Mouse (Mus musculus) frontal cortex, postnatal 25 days (tissue): Measurements from ENCODE around the gene Rab9.

Experiments used
- DNase-seq, 2 experiments: peaks; one replicate each; pipeline ENCODE4 v3.0.0; 2022; ENCODE audit warnings: low spot score in 2 of 2

Gene Rab9

DNA sequence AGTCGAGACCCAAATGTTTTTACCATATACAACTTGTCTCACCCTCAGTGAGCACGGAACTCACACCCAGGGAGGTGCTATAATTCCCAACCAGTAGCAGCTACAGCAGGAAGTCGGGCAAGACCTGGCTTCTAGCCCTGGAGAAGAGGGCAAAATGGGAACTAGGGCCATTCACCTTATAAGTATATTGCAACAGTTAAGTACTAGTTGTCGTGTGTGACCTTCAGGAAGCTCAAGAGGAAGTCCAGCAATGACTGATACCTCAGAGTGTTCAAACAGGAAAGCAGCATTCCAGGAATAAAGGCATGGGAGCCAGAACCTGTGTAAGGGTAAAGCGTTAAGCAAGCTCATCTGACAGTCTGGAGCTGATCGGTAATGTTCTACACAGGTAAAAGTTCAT is 26.1 kb downstream of the Rab9 start:
- DNase-seq = no peak

DNA sequence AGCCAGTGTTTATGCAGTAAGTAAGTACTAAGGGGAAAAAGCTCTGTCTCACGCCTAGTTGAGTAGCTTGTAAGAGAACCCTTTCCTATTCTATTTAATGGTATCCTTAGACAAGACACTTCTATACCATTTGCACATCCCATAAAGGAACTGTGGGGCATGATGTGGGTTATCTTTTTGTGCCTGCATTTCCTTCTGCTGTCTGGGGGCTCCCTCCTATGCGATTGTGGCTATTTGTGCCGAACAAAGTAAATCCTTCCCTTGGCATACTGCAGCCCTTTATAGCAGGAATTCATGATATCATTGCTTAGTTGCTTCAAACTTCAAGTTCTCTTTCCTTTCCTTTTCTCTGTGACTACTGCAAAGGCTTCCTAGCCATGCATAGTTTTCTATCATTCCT is 35.1 kb downstream of the Rab9 start:
- no peak for DNase-seq

DNA sequence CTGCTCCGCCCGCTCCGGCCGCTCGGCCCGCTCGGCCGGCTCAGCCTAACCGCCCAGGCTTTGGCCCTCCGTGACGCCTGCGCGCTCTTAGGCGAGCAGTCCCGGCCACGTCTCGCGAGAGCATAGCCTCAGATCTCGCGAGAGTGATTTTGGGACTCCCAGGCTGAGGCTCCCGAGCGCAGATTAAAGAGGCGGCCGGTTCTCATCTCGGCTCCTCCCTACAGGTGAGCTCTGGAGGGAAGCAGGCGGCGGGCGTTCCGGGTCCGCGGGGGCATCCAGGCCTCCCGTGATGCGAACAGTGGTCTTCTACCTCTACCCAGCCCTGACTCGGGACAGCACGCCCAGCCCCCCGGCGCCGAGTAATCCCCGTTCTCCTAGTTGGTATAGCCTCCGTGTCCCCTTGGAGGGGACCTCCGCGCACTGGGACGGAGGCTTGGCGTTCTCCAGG is 39.0 kb downstream of the Rab9 start, which contains the start of gene Ofd1:
Gene Ofd1 (minus strand): TSS at position 89 of the 448 bp plus-strand sequence.
- peak; percentile 70 to 79 for DNase-seq

DNA sequence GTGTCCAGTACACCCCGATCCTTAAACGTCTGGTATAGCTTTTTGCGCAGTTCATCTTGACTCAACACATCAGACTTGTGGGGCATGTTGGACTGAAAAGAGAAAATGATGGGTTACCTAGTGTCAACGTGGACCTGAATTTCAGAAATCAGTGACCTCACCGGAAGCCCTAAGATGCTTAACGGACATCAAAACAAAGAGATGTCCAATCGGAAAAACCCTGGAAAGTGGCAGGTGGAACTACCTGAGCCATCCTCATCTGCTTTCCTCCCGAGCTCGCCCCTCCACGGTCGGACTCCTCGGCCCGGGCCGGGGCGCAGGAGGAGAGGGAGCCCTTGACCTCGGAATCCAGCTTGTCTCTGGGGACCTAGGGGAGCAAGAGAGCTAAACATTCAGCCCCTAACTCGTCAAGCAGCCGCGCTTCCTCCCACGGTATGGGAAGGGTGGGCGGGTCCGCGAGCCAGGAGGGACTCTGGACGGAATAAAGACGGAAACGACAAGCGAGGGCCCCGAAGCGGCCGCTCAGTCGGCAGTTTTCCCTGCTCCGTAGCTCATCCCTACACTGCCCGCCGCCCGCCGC is 39.5 kb downstream of the Rab9 start, which contains the start of gene Trappc2:
Gene Trappc2 (plus strand): TSS at position 539 of the 580 bp plus-strand sequence.
- DNase-seq = no peak

DNA sequence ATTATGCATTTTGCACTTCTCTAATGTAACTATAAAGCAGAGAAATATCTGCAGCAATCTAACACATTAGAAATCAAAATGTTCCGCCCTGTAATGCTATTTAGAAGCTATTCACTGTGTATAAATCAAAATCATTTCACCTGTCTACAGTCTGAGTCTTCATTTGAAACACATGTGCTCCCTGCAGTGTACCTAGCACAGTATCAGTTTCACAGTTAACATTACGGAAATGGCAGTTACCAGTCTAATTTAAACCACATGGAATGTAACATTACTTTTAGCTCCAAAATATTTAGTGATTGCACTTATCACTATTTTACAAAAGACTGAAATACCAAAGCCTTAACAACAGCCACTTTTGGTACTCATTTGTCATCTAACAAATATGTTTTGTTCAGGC is 44.9 kb downstream of the Rab9 start:
- DNase-seq = no peak

DNA sequence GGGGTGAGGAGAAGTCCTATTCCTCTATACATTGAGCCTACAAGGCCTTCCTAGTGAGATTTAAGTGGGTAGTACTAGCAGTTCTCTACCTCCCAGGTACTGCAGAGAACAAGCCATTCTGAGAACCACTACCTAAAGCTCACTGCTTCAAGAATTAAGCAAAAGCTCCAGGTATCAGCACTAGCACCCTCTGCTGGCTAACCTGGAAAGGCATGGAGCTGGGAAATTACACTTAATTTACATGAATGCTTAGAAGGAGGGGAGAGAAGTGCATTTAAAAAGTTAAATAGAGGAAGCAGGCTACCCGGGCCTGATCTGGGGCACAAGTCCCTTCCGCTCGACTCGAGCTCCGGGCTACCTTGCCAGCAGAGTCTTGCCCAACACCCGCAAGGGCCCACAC is 63.5 kb downstream of the Rab9 start:
- no peak for DNase-seq

DNA sequence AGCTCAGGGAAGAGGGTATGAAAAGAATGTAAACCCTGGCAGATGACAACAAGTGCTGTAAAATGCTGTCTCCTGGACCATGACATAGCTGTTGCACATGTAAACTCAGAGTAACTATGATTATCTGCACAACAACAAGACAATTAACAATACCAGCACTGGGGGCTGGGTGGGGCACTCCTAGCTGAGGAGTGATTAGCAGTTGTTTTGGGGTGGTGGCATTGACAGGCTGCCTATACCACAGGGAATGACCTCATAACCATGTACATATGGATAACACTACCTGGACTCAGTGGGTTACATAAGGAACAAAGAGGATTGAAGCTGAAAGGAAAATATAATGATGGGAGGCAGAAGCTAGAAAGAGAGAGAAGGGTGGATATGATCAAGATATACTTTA is 71.8 kb downstream of the Rab9 start:
- no peak for DNase-seq
